Mouse (Mus musculus) embryonic fibroblast, embryonic 13.5 days (primary cell): ENCODE data around the gene Mfap1a.

Source experiments
- CTCF ChIP-seq: IDR thresholded peaks from 2 replicates; pipeline ENCODE4 v1.5.1; 2011; ENCODE audit warnings: mild to moderate bottlenecking, control low read depth, low read length, moderate library complexity, borderline replicate concordance; ENCODE audit not compliant: insufficient read depth
- POLR2A ChIP-seq: IDR thresholded peaks from 2 replicates; pipeline ENCODE4 v1.6.1; 2011; ENCODE audit warnings: low read depth, mild to moderate bottlenecking, control low read depth, low read length, moderate library complexity

DNA sequence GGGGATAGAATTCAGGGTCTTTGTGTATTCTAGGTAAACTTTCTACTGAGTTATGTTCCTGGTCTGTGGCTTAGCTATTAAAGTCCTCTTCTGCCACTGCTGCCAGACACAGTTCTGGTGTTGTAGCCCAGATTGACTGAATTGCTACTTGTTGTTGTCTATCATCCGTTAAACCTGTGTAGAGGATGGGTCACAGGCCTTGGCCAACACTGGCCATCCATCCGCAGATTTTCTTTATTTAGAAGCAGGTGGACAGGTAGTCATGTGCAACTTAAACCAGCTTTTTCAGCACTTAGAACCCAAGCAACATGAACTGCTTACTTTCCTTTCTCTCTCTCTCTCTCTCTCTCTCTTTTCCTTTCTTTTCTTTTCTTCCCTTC, 1.5 kb upstream of the Mfap1a start:
- no peak for TF ChIP-seq CTCF
- TF ChIP-seq POLR2A = no peak
